Mouse (Mus musculus) hindbrain, embryonic 15.5 days (tissue): ENCODE results near the gene Kmt2d. TPM values are rescaled to one million over a fixed set of nuclear protein-coding genes. Genes with fewer than 3 reads are reported as not detected.

ENCODE experiments used
- ATAC-seq: fragments of 200-750 bp; cut with Nextera tagmentation; 2 replicates; pipeline ENCODE4 v1.8.0; 2017; ENCODE audit warnings: low read depth, moderate number of reproducible peaks, moderate TSS enrichment; ENCODE audit not compliant: low FRiP score
- H3K27ac ChIP-seq: fragments of 300-500 bp; sonication (generic); replicated peaks from 2 replicates; pipeline ENCODE4 v1.5.1; 2015; ENCODE audit warnings: mild to moderate bottlenecking, inconsistent platforms
- H3K27me3 ChIP-seq: fragments of 300-500 bp; sonication (generic); 2 replicates; pipeline ENCODE4 v1.6.1; 2015; ENCODE audit warnings: control low read depth, inconsistent platforms
- H3K36me3 ChIP-seq: fragments of 300-500 bp; sonication (generic); 2 replicates; pipeline ENCODE4 v1.6.1; 2015; ENCODE audit warnings: control low read depth, inconsistent platforms
- H3K4me1 ChIP-seq: fragments of 300-500 bp; sonication (generic); replicated peaks from 2 replicates; pipeline ENCODE4 v1.6.1; 2015; ENCODE audit warnings: control low read depth, inconsistent platforms
- H3K4me2 ChIP-seq: fragments of 300-500 bp; sonication (generic); 2 replicates; pipeline ENCODE4 v1.6.1; 2015; ENCODE audit warnings: moderate library complexity, mild to moderate bottlenecking, inconsistent platforms
- H3K4me3 ChIP-seq: fragments of 300-500 bp; sonication (generic); 2 replicates; pipeline ENCODE4 v1.5.1; 2015; ENCODE audit warnings: mild to moderate bottlenecking, inconsistent platforms
- H3K9ac ChIP-seq: fragments of 300-500 bp; sonication (generic); 2 replicates; pipeline ENCODE4 v1.6.1; 2015; ENCODE audit warnings: inconsistent platforms
- H3K9me3 ChIP-seq: fragments of 300-500 bp; sonication (generic); 2 replicates; pipeline ENCODE4 v1.6.1; 2016; ENCODE audit warnings: control low read depth, inconsistent platforms
- WGBS: fragments of 180-500 bp; shearing (Covaris S2); methylation state at CpG from one replicate; pipeline ENCODE4 v1.1.7; 2015; 5-methylcytosine and 5-hydroxymethylcytosine counted together
- polyA plus RNA-seq: library from polyadenylated mRNA; unstranded; fragments of >200 nt; fragmentation: Nextera tagmentation; extraction: Ambion mirVana; gene quantifications from 2 replicates; pipeline ENCODE4 v1.2.1, GENCODE M21; 2015

The Kmt2d gene
- polyA plus RNA-seq, 1 experiment from 2014 or later: 10.6 TPM

- no peak overlapping the region for H3K27ac ChIP-seq
- no peak for ATAC-seq
- H3K4me3 ChIP-seq: no peak overlapping the region
- H3K9ac ChIP-seq: no peak overlapping the region
- H3K4me2 ChIP-seq: no peak overlapping the region
- H3K9me3 ChIP-seq: no peaks in the 10 kb centered on the region
- peaks cover 37% of the 10 kb centered on the region for H3K4me1 ChIP-seq
- H3K36me3 ChIP-seq: peaks cover 62% of the 10 kb centered on the region
- H3K27me3 ChIP-seq: no peaks in the 10 kb centered on the region
- 95% methylated on average over 6 of the region's 6 CpGs for WGBS
These were observed 6.1 kb downstream of the Kmt2d start for GRCm38 (mm10) chr15:98864951-98865350.

GRCm38 (mm10) chr15:98863451-98863958 is 7.5 kb downstream of the Kmt2d start:
- Histone ChIP-seq H3K4me3 (no peak overlapping the region), H3K4me2 (no peak overlapping the region), H3K27ac (no peak overlapping the region), H3K4me1 (peaks cover 23% of the 10 kb centered on the region), H3K9ac (no peak overlapping the region), H3K9me3 (no peaks in the 10 kb centered on the region), H3K36me3 (peaks cover 75% of the 10 kb centered on the region), H3K27me3 (no peaks in the 10 kb centered on the region)
- no peak for ATAC-seq
- WGBS: 91% methylated on average over 12 of the region's 12 CpGs

GRCm38 (mm10) chr15:98861701-98862410 is 9.1 kb downstream of the Kmt2d start:
- H3K27ac ChIP-seq: no peak overlapping the region
- 85% methylated on average over 21 of the region's 21 CpGs for WGBS
- H3K4me2 ChIP-seq: no peak overlapping the region
- no peak for ATAC-seq
- H3K9me3 ChIP-seq: no peaks in the 10 kb centered on the region
- peaks cover 91% of the 10 kb centered on the region for H3K36me3 ChIP-seq
- no peak overlapping the region for H3K4me3 ChIP-seq
- H3K9ac ChIP-seq: no peak overlapping the region
- H3K27me3 ChIP-seq: no peaks in the 10 kb centered on the region
- peaks cover 6% of the 10 kb centered on the region; the same call in 1 of the 2 replicates for H3K4me1 ChIP-seq

- no peak overlapping the region for H3K4me3 ChIP-seq
- H3K27me3 ChIP-seq: no peaks in the 10 kb centered on the region
- no peak overlapping the region for H3K27ac ChIP-seq
- WGBS: 94% methylated on average over 18 of the region's 18 CpGs
- no peaks in the 10 kb centered on the region for H3K4me1 ChIP-seq
- H3K36me3 ChIP-seq: peaks cover 94% of the 10 kb centered on the region
- H3K9ac ChIP-seq: no peak overlapping the region
- ATAC-seq: no peak
- H3K9me3 ChIP-seq: no peaks in the 10 kb centered on the region
- no peak overlapping the region for H3K4me2 ChIP-seq
These were observed 10.1 kb downstream of the Kmt2d start for GRCm38 (mm10) chr15:98860921-98861320.

GRCm38 (mm10) chr15:98859319-98860043 is 11.5 kb downstream of the Kmt2d start:
- H3K4me3 ChIP-seq: no peak overlapping the region
- no peaks in the 10 kb centered on the region for H3K9me3 ChIP-seq
- H3K4me1 ChIP-seq: no peaks in the 10 kb centered on the region
- peaks cover 93% of the 10 kb centered on the region for H3K36me3 ChIP-seq
- H3K4me2 ChIP-seq: no peak overlapping the region
- no peak overlapping the region for H3K27ac ChIP-seq
- WGBS: 83% methylated on average over 9 of the region's 9 CpGs
- no peak overlapping the region for H3K9ac ChIP-seq
- no peak for ATAC-seq
- no peaks in the 10 kb centered on the region for H3K27me3 ChIP-seq

- 93% methylated on average over 16 of the region's 16 CpGs for WGBS
- Histone ChIP-seq H3K4me2 (no peak overlapping the region), H3K36me3 (peaks cover 93% of the 10 kb centered on the region), H3K9me3 (no peaks in the 10 kb centered on the region), H3K27me3 (no peaks in the 10 kb centered on the region), H3K4me1 (no peaks in the 10 kb centered on the region), H3K27ac (no peak overlapping the region), H3K4me3 (no peak overlapping the region), H3K9ac (no peak overlapping the region)
- ATAC-seq: no peak
These were observed 16.8 kb downstream of the Kmt2d start for GRCm38 (mm10) chr15:98854214-98854613.

- Histone ChIP-seq H3K4me3 (no peak overlapping the region), H3K27ac (no peak overlapping the region), H3K4me2 (no peak overlapping the region), H3K9ac (no peak overlapping the region), H3K27me3 (no peaks in the 10 kb centered on the region), H3K9me3 (no peaks in the 10 kb centered on the region), H3K4me1 (no peaks in the 10 kb centered on the region), H3K36me3 (peaks cover 95% of the 10 kb centered on the region)
- ATAC-seq: no peak
- WGBS: 95% methylated on average over 28 of the region's 28 CpGs
These were observed 17.7 kb downstream of the Kmt2d start for GRCm38 (mm10) chr15:98853161-98853937.

GRCm38 (mm10) chr15:98852733-98853132 is 18.3 kb downstream of the Kmt2d start:
- Histone ChIP-seq H3K4me3 (no peak overlapping the region), H3K4me1 (no peaks in the 10 kb centered on the region), H3K9me3 (no peaks in the 10 kb centered on the region), H3K27me3 (no peaks in the 10 kb centered on the region), H3K9ac (no peak overlapping the region), H3K36me3 (peaks cover 95% of the 10 kb centered on the region), H3K4me2 (no peak overlapping the region), H3K27ac (no peak overlapping the region)
- 90% methylated on average over 9 of the region's 9 CpGs for WGBS
- ATAC-seq: no peak

GRCm38 (mm10) chr15:98852071-98852470 is 18.9 kb downstream of the Kmt2d start:
- Histone ChIP-seq H3K27me3 (no peaks in the 10 kb centered on the region), H3K9me3 (no peaks in the 10 kb centered on the region), H3K4me2 (no peak overlapping the region), H3K36me3 (peaks cover 95% of the 10 kb centered on the region), H3K9ac (no peak overlapping the region), H3K4me1 (no peaks in the 10 kb centered on the region), H3K4me3 (no peak overlapping the region), H3K27ac (no peak overlapping the region)
- WGBS: 97% methylated on average over 9 of the region's 9 CpGs
- ATAC-seq: no peak

GRCm38 (mm10) chr15:98851229-98851818 is 19.7 kb downstream of the Kmt2d start:
- 91% methylated on average over 21 of the region's 21 CpGs for WGBS
- no peaks in the 10 kb centered on the region for H3K27me3 ChIP-seq
- H3K4me1 ChIP-seq: no peaks in the 10 kb centered on the region
- ATAC-seq: no peak
- no peak overlapping the region for H3K4me2 ChIP-seq
- H3K36me3 ChIP-seq: peaks cover 95% of the 10 kb centered on the region
- H3K4me3 ChIP-seq: no peak overlapping the region
- H3K9me3 ChIP-seq: no peaks in the 10 kb centered on the region
- H3K9ac ChIP-seq: no peak overlapping the region
- H3K27ac ChIP-seq: no peak overlapping the region

- Histone ChIP-seq H3K4me3 (no peak overlapping the region), H3K4me2 (no peak overlapping the region), H3K9me3 (no peaks in the 10 kb centered on the region), H3K9ac (no peak overlapping the region), H3K27me3 (no peaks in the 10 kb centered on the region), H3K27ac (no peak overlapping the region), H3K4me1 (no peaks in the 10 kb centered on the region), H3K36me3 (peaks cover 95% of the 10 kb centered on the region)
- WGBS: 90% methylated on average over 14 of the region's 14 CpGs
- no peak for ATAC-seq
These were observed 20.3 kb downstream of the Kmt2d start for GRCm38 (mm10) chr15:98850668-98851067.
